Comparison of ENCODE assay signal across 8 mouse cellular contexts in the genomic region with DNA sequence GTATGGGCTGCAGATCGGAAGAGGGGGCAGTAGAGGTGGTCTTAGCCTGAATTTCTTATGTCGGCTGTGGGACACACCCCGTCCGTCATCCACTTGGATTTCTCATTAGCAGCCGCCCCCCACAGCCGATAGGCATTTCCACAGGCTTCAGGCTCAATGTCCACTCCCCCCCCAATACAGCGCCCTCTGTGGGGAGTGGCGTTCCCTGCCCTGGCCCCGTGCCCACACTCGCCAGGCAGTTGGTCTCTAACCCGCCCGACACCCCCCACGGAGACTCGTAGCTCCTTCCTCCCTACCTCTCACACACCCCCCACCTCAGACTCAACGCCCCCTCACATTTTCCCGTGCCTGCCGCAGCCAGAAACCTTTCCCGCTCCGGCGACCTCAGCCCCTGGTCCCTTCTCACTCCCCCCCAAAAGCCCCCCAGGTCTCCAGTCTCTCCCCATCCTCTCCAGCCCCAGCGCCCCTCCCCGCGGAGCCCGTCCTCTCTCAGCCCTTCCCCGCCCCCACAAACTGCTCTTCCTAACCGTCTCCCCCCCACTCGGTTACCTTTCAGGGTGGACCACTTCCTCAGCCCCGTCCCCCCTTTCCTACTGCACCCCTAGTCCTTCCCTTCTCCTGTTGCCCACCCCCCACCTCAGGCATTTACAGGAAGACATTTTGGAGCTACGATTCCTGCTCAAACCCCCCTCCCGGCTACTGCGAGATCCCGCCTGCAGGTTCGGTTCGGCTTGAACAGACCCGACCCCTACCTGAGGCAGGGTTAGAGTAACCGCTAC. TPM values are rescaled to one million over a fixed set of nuclear protein-coding genes. Genes with fewer than 3 reads are reported as not detected.
DNase-seq lines count a peak whose midpoint lies in the region; ATAC-seq lines count a peak whose summit lies in the region.

No protein-coding gene starts in this region.

- intact Hi-C loops in left cerebral cortex, postnatal 25 days (cut with DNase I) = loop anchor here (1.0 to 2.0 kb wide), 2 partner anchors 10 to 86 kb away; a partner anchor contains a TSS

- ATAC-seq in inflammation-experienced regulatory T-cells, adult 6 months = peak; percentile 12
- ATAC-seq in megakaryocyte progenitor cell, adult 5-6 weeks (replicated peaks; ENCODE audit: poor library complexity) = peak; percentile 58

- peak; percentile 15 for DNase-seq in T-cell, adult 2 months (ENCODE audit: low spot score)
- peak; percentile 73 for DNase-seq in cerebellum, adult 9-11 months
- DNase-seq in gastrocnemius, adult 8-10 months (ENCODE audit: low spot score in 2 of 2) = peak; percentile 8 to 25
- DNase-seq in left cerebral cortex, postnatal 25 days (ENCODE audit: low spot score in 2 of 2) = peak; percentile 27 to 28
- peak; percentile 36 for DNase-seq in right cerebral cortex, postnatal 25 days
- no peak for DNase-seq in c-Kit-positive CD71-positive TER-119-positive erythroid progenitor cells, embryonic 14.5 days (ENCODE audit: low spot score)

RNA-seq across cellular contexts. Expression of a gene that starts 1.5 kb away (rescaled TPM):
- 10 to 100 TPM in 2 of 4 experiments, 1 to 10 TPM in 2; 7.7 to 15.5 (median 11.4) TPM for total RNA-seq in gastrocnemius, adult 8-10 months (2022)
- 10 to 100 TPM; 12.3 to 22.1 (median 15.8) TPM for polyA plus RNA-seq in inflammation-experienced regulatory T-cells, adult 6 months (2017; shearing (Covaris generic))
- 100 to 1,000 TPM; 119 to 145 TPM for total RNA-seq in left cerebral cortex, postnatal 25 days (2021)
- total RNA-seq in megakaryocyte progenitor cell, adult 5-6 weeks (2015) = 44.6 and 47.2 TPM in 2 replicates
- total RNA-seq in megakaryocyte progenitor cell, adult 5-6 weeks (2017) = 25.1 and 30.1 TPM in 2 replicates

RNA-seq across cellular contexts. Expression of a gene that starts 10.0 kb away (rescaled TPM):
- total RNA-seq in gastrocnemius, adult 8-10 months (2022) = 10 to 100 TPM; 30.2 to 40.7 (median 37.7) TPM
- polyA plus RNA-seq in inflammation-experienced regulatory T-cells, adult 6 months (2017; shearing (Covaris generic)) = 100 to 1,000 TPM; 343 to 390 (median 352) TPM
- total RNA-seq in left cerebral cortex, postnatal 25 days (2021) = 100 to 1,000 TPM; 118 to 130 TPM
- total RNA-seq in megakaryocyte progenitor cell, adult 5-6 weeks (2015) = 244 and 248 TPM in 2 replicates
- 452 and 507 TPM in 2 replicates for total RNA-seq in megakaryocyte progenitor cell, adult 5-6 weeks (2017)

RNA-seq across cellular contexts. Expression of a gene that starts 29.8 kb away (rescaled TPM):
- 100 to 1,000 TPM; 107 to 143 (median 129) TPM for total RNA-seq in gastrocnemius, adult 8-10 months (2022)
- polyA plus RNA-seq in inflammation-experienced regulatory T-cells, adult 6 months (2017; shearing (Covaris generic)) = under 1 TPM in 2 of 3 experiments, not detected in 1; 0.26 to 0.73 TPM
- 1 to 10 TPM in 1 of 2 experiments, under 1 TPM in 1; 0.66 to 1.2 TPM for total RNA-seq in left cerebral cortex, postnatal 25 days (2021)
- total RNA-seq in megakaryocyte progenitor cell, adult 5-6 weeks (2015) = 0.88 and 1.9 TPM in 2 replicates
- total RNA-seq in megakaryocyte progenitor cell, adult 5-6 weeks (2017) = 0.12 TPM in 1 of 2 replicates, not detected in the other

RNA-seq across cellular contexts. Expression of a gene that starts 43.0 kb away (rescaled TPM):
- total RNA-seq in gastrocnemius, adult 8-10 months (2022) = under 1 TPM in 3 of 4 experiments, not detected in 1; 0.17 to 0.35 (median 0.18) TPM
- polyA plus RNA-seq in inflammation-experienced regulatory T-cells, adult 6 months (2017; shearing (Covaris generic)) = not detected
- total RNA-seq in left cerebral cortex, postnatal 25 days (2021) = 10 to 100 TPM in 1 of 2 experiments, 1 to 10 TPM in 1; 8.3 to 10.3 TPM
- total RNA-seq in megakaryocyte progenitor cell, adult 5-6 weeks (2015) = not detected in 2 replicates
- total RNA-seq in megakaryocyte progenitor cell, adult 5-6 weeks (2017) = not detected in 2 replicates

Comparison
In these comparisons a context has a peak if more than half of its experiments do, and no peak if none do; other contexts are left out.
1. RNA of a gene that starts 29.8 kb away (total RNA-seq): 107 to 143 TPM in gastrocnemius, adult 8-10 months; 0.12 to 1.9 TPM in megakaryocyte progenitor cell, adult 5-6 weeks and 0.66 to 1.2 TPM in left cerebral cortex, postnatal 25 days; every median in the first group is over 10 times any median in the second.